Mouse (Mus musculus) embryonic fibroblast, embryonic 13.5 days (primary cell): ENCODE results near the gene Atg13. TPM values are rescaled to one million over a fixed set of nuclear protein-coding genes. Genes with fewer than 3 reads are reported as not detected.

Source experiments
- H3K27ac ChIP-seq: 2 replicates; pipeline ENCODE4 v1.5.1; 2012; ENCODE audit warnings: low read length, control low read depth, inconsistent platforms; ENCODE audit not compliant: insufficient read depth
- H3K4me1 ChIP-seq: 2 replicates; pipeline ENCODE4 v1.6.1; 2011; ENCODE audit warnings: low read length; ENCODE audit not compliant: control insufficient read depth, insufficient read depth
- H3K4me3 ChIP-seq: 2 replicates; pipeline ENCODE4 v1.5.1; 2011; ENCODE audit warnings: mild to moderate bottlenecking, control low read depth, low read length; ENCODE audit not compliant: insufficient read depth
- CTCF ChIP-seq: IDR thresholded peaks from 2 replicates; pipeline ENCODE4 v1.5.1; 2011; ENCODE audit warnings: mild to moderate bottlenecking, control low read depth, low read length, moderate library complexity, borderline replicate concordance; ENCODE audit not compliant: insufficient read depth
- POLR2A ChIP-seq: IDR thresholded peaks from 2 replicates; pipeline ENCODE4 v1.6.1; 2011; ENCODE audit warnings: low read depth, mild to moderate bottlenecking, control low read depth, low read length, moderate library complexity
- polyA plus RNA-seq: library from polyadenylated mRNA; stranded (reverse); fragments of >200 nt; gene quantifications from 2 replicates; pipeline ENCODE4 v1.2.4, GENCODE M21; 2011; ENCODE audit warnings: low read depth; ENCODE audit not compliant: missing spikeins, insufficient read length

The Atg13 gene
- polyA plus RNA-seq, 1 experiment, result 19.8 TPM

- no peak for TF ChIP-seq CTCF
- no peak for TF ChIP-seq POLR2A
- no peaks in the 10 kb centered on the region for H3K4me1 ChIP-seq
- no peak overlapping the region for H3K27ac ChIP-seq
Observed at GRCm38 (mm10) chr2:91636727-91637338, 73.5 kb downstream of the Atg13 start.

GRCm38 (mm10) chr2:91636229-91636628 is 74.1 kb downstream of the Atg13 start, which contains the start of gene F2:
TSS of gene F2 (minus strand) at chr2:91636414.
- H3K4me1 ChIP-seq, result no peaks in the 10 kb centered on the region
- H3K27ac ChIP-seq, result no peak within 1 kb of the TSS
- no peak within 1 kb of the TSS for H3K4me3 ChIP-seq
- TF ChIP-seq CTCF (no peak), POLR2A (no peak)

More at GRCm38 (mm10) chr2:91636727-91637338, 73.5 kb downstream of the Atg13 start:
- H3K4me3 ChIP-seq, result no peak overlapping the region

GRCm38 (mm10) chr2:91635486-91635885 is 74.9 kb downstream of the Atg13 start:
- no peak overlapping the region for H3K27ac ChIP-seq
- no peak for TF ChIP-seq POLR2A
- no peak for TF ChIP-seq CTCF
- H3K4me1 ChIP-seq, result no peaks in the 10 kb centered on the region
- H3K4me3 ChIP-seq, result no peak overlapping the region

GRCm38 (mm10) chr2:91634841-91635240 is 75.5 kb downstream of the Atg13 start:
- Histone ChIP-seq H3K4me1 (no peaks in the 10 kb centered on the region), H3K4me3 (no peak overlapping the region), H3K27ac (no peak overlapping the region)
- no peak for TF ChIP-seq CTCF
- no peak for TF ChIP-seq POLR2A

GRCm38 (mm10) chr2:91633334-91633977 is 76.9 kb downstream of the Atg13 start:
- H3K4me1 ChIP-seq, result no peaks in the 10 kb centered on the region
- no peak overlapping the region for H3K4me3 ChIP-seq
- no peak for TF ChIP-seq POLR2A
- TF ChIP-seq CTCF, result no peak
- H3K27ac ChIP-seq, result no peak overlapping the region

- no peak overlapping the region for H3K27ac ChIP-seq
- TF ChIP-seq POLR2A, result no peak
- TF ChIP-seq CTCF, result no peak
- H3K4me1 ChIP-seq, result no peaks in the 10 kb centered on the region
- no peak overlapping the region for H3K4me3 ChIP-seq
Observed at GRCm38 (mm10) chr2:91632316-91632715, 78.1 kb downstream of the Atg13 start.

GRCm38 (mm10) chr2:91631826-91632225 is 78.5 kb downstream of the Atg13 start:
- no peaks in the 10 kb centered on the region for H3K4me1 ChIP-seq
- no peak overlapping the region for H3K4me3 ChIP-seq
- TF ChIP-seq CTCF, result no peak
- TF ChIP-seq POLR2A, result no peak
- no peak overlapping the region for H3K27ac ChIP-seq

- Histone ChIP-seq H3K4me1 (no peaks in the 10 kb centered on the region), H3K27ac (no peak overlapping the region), H3K4me3 (no peak overlapping the region)
- TF ChIP-seq CTCF (no peak), POLR2A (no peak)
Observed at GRCm38 (mm10) chr2:91630384-91630783, 80.0 kb downstream of the Atg13 start.

- no peaks in the 10 kb centered on the region for H3K4me1 ChIP-seq
- H3K4me3 ChIP-seq, result no peak overlapping the region
- no peak overlapping the region for H3K27ac ChIP-seq
- TF ChIP-seq POLR2A (no peak), CTCF (no peak)
Observed at GRCm38 (mm10) chr2:91629682-91630081, 80.7 kb downstream of the Atg13 start.

- H3K4me1 ChIP-seq, result no peaks in the 10 kb centered on the region
Observed at GRCm38 (mm10) chr2:91628171-91628570, 82.2 kb downstream of the Atg13 start.

More at GRCm38 (mm10) chr2:91628171-91628570, 82.2 kb downstream of the Atg13 start:
- no peak overlapping the region for H3K27ac ChIP-seq
- H3K4me3 ChIP-seq, result no peak overlapping the region
- TF ChIP-seq CTCF (no peak), POLR2A (no peak)
